Mouse (Mus musculus): ENCODE measurements around the gene Rab11b. TPM values are rescaled to one million over a fixed set of nuclear protein-coding genes. Genes with fewer than 3 reads are reported as not detected.

The Rab11b gene
- polyA plus RNA-seq, 1 experiment, result 633 TPM

- TF ChIP-seq CTCF (IDR thresholded peaks at IDR 0.05; ENCODE audit: borderline replicate concordance, extremely low read depth, insufficient read depth, insufficient read length) (no peak), POLR2A (IDR thresholded peaks at IDR 0.05; ENCODE audit: borderline replicate concordance, extremely low read depth, insufficient read depth, insufficient read length, poor library complexity, severe bottlenecking) (no peak)
- DNase-seq (ENCODE audit: low read depth), result no peak
Measured at GRCm38 (mm10) chr17:33709834-33710233, 50.5 kb downstream of the Rab11b start.

GRCm38 (mm10) chr17:33703091-33703490, 57.2 kb downstream of the Rab11b start:
- TF ChIP-seq CTCF (IDR thresholded peaks at IDR 0.05; ENCODE audit: borderline replicate concordance, extremely low read depth, insufficient read depth, insufficient read length) (no peak), POLR2A (IDR thresholded peaks at IDR 0.05; ENCODE audit: borderline replicate concordance, extremely low read depth, insufficient read depth, insufficient read length, poor library complexity, severe bottlenecking) (no peak)
- DNase-seq (ENCODE audit: low read depth), result no peak

DNA sequence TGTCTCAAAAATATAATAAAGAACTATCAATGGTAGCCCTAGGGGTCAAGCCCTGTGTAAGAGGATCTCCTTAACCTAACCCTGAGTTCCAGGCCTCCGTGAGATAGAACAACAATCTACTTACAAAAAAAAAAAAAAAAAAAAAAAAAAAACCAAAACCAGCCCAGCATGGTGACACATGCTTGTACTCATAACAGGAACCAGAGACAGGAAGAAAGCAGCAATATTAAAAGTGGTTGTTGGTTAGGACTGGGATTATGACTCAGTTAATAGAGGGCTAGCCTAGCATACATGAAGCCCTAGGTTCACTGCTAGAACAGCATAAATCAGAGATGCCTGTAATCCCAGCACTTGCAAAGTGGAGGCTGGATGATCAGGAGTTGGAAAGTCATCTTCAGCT, 58.2 kb downstream of the Rab11b start:
- TF ChIP-seq POLR2A (IDR thresholded peaks at IDR 0.05; ENCODE audit: borderline replicate concordance, extremely low read depth, insufficient read depth, insufficient read length, poor library complexity, severe bottlenecking) (no peak), CTCF (IDR thresholded peaks at IDR 0.05; ENCODE audit: borderline replicate concordance, extremely low read depth, insufficient read depth, insufficient read length) (no peak)

GRCm38 (mm10) chr17:33695471-33695870, 64.9 kb downstream of the Rab11b start:
- no peak for TF ChIP-seq POLR2A (IDR thresholded peaks at IDR 0.05; ENCODE audit: borderline replicate concordance, extremely low read depth, insufficient read depth, insufficient read length, poor library complexity, severe bottlenecking)
- TF ChIP-seq CTCF (IDR thresholded peaks at IDR 0.05; ENCODE audit: borderline replicate concordance, extremely low read depth, insufficient read depth, insufficient read length), result no peak

More for the DNA sequence above, 58.2 kb downstream of the Rab11b start:
- no peak for DNase-seq (ENCODE audit: low read depth)

More at GRCm38 (mm10) chr17:33695471-33695870, 64.9 kb downstream of the Rab11b start:
- DNase-seq (ENCODE audit: low read depth), result no peak

Other genes with a start within 250 kb of the Rab11b start
- gene Adamts10, start 236.3 kb downstream of the Rab11b start, polyA plus RNA-seq (2012; rRNA removed), result 107 and 121 TPM in 2 replicates
- 0.98 and 1.6 TPM in 2 replicates for gene Myo1f, start 204.8 kb downstream of the Rab11b start, polyA plus RNA-seq (2012; rRNA removed)
- gene Zfp414, start 131.4 kb downstream of the Rab11b start, polyA plus RNA-seq (2012; rRNA removed), result 120 and 156 TPM in 2 replicates
- 0.76 and 0.82 TPM in 2 replicates for gene Pram1, start 122.5 kb downstream of the Rab11b start, polyA plus RNA-seq (2012; rRNA removed)
- 206 and 243 TPM in 2 replicates for gene Hnrnpm, start 73.7 kb downstream of the Rab11b start, polyA plus RNA-seq (2012; rRNA removed)
- 59.3 and 65.7 TPM in 2 replicates for gene March2, start 41.9 kb downstream of the Rab11b start, polyA plus RNA-seq (2012; rRNA removed)
- gene Angptl4, start 21.3 kb upstream of the Rab11b start, polyA plus RNA-seq (2012; rRNA removed), result 9.8 and 10.6 TPM in 2 replicates
- gene Kank3, start 50.0 kb upstream of the Rab11b start, polyA plus RNA-seq (2012; rRNA removed), result 50.7 and 61.9 TPM in 2 replicates
- 1,048 and 1,174 TPM in 2 replicates for gene Rps28, start 64.0 kb upstream of the Rab11b start, polyA plus RNA-seq (2012; rRNA removed)
- gene Ndufa7, start 64.0 kb upstream of the Rab11b start, polyA plus RNA-seq (2012; rRNA removed), result 327 and 425 TPM in 2 replicates
- gene Cd320, start 82.6 kb upstream of the Rab11b start, polyA plus RNA-seq (2012; rRNA removed), result 41.6 and 49.6 TPM in 2 replicates
- not detected in 2 replicates for gene Gm7029, start 113.3 kb upstream of the Rab11b start, polyA plus RNA-seq (2012; rRNA removed)
- 18.5 and 32.3 TPM in 2 replicates for gene Kifc1, start 130.1 kb upstream of the Rab11b start, polyA plus RNA-seq (2012; rRNA removed)
- gene Platr17, start 144.6 kb upstream of the Rab11b start, polyA plus RNA-seq (2012; rRNA removed), result 0.30 and 0.38 TPM in 2 replicates
- 43.8 and 52.6 TPM in 2 replicates for gene Daxx, start 148.9 kb upstream of the Rab11b start, polyA plus RNA-seq (2012; rRNA removed)
- gene Tapbp, start 155.4 kb upstream of the Rab11b start, polyA plus RNA-seq (2012; rRNA removed), result 17.4 and 22.8 TPM in 2 replicates
- gene Zbtb22, start 155.4 kb upstream of the Rab11b start, polyA plus RNA-seq (2012; rRNA removed), result 35.8 and 43.6 TPM in 2 replicates
- 184 and 285 TPM in 2 replicates for gene Rgl2, start 169.0 kb upstream of the Rab11b start, polyA plus RNA-seq (2012; rRNA removed)
- 85.7 and 97.5 TPM in 2 replicates for gene Pfdn6, start 179.8 kb upstream of the Rab11b start, polyA plus RNA-seq (2012; rRNA removed)
- 22.8 and 29.3 TPM in 2 replicates for gene Wdr46, start 180.1 kb upstream of the Rab11b start, polyA plus RNA-seq (2012; rRNA removed)
- 9.9 and 11.1 TPM in 2 replicates for gene B3galt4, start 191.0 kb upstream of the Rab11b start, polyA plus RNA-seq (2012; rRNA removed)
- 71.7 and 72.8 TPM in 2 replicates for gene Vps52, start 195.3 kb upstream of the Rab11b start, polyA plus RNA-seq (2012; rRNA removed)
- gene Rps18, start 195.5 kb upstream of the Rab11b start, polyA plus RNA-seq (2012; rRNA removed), result 744 and 771 TPM in 2 replicates
- 20.4 and 20.5 TPM in 2 replicates for gene H2-K1, start 239.8 kb upstream of the Rab11b start, polyA plus RNA-seq (2012; rRNA removed)